Mouse (Mus musculus): ENCODE results near the gene Heatr5a. TPM values are rescaled to one million over a fixed set of nuclear protein-coding genes. Genes with fewer than 3 reads are reported as not detected.

The Heatr5a gene
- polyA plus RNA-seq, 1 experiment from 2014 or later = 4.4 TPM

- Histone ChIP-seq H3K4me2 (replicated peaks; ENCODE audit: low read depth) (no peak overlapping the region), H3K4me1 (replicated peaks; ENCODE audit: control insufficient read depth, insufficient read depth, low read length) (no peaks in the 10 kb centered on the region), H3K4me3 (ENCODE audit: low read depth, low read length) (no peak overlapping the region), H3K9me3 (ENCODE audit: control insufficient read depth) (no peaks in the 10 kb centered on the region), H3K27ac (ENCODE audit: low read depth, low read length) (peak overlapping the region; percentile 64), H3K27me3 (replicated peaks; ENCODE audit: control insufficient read depth, insufficient read depth, low read length) (no peaks in the 10 kb centered on the region), H3K9ac (ENCODE audit: low read depth, low read length) (no peak overlapping the region), H3K36me3 (ENCODE audit: control insufficient read depth, insufficient read depth) (peaks cover 16% of the 10 kb centered on the region; the same call in 1 of the 2 replicates)
- WGBS = 47% methylated on average over 1 of the region's 1 CpGs
- peak; percentile 77 for ATAC-seq
- no peak for TF ChIP-seq CTCF (IDR thresholded peaks at IDR 0.05; ENCODE audit: low read depth)
Observed at GRCm38 (mm10) chr12:51995738-51996536, 24.8 kb upstream of the Heatr5a start.

GRCm38 (mm10) chr12:51990629-51991028 is 19.5 kb upstream of the Heatr5a start:
- Histone ChIP-seq H3K27ac (ENCODE audit: low read depth, low read length) (no peak overlapping the region), H3K36me3 (ENCODE audit: control insufficient read depth, insufficient read depth) (no peaks in the 10 kb centered on the region; the same call in 1 of the 2 replicates), H3K9ac (ENCODE audit: low read depth, low read length) (no peak overlapping the region), H3K4me1 (replicated peaks; ENCODE audit: control insufficient read depth, insufficient read depth, low read length) (no peaks in the 10 kb centered on the region), H3K27me3 (replicated peaks; ENCODE audit: control insufficient read depth, insufficient read depth, low read length) (no peaks in the 10 kb centered on the region), H3K9me3 (ENCODE audit: control insufficient read depth) (no peaks in the 10 kb centered on the region), H3K4me2 (replicated peaks; ENCODE audit: low read depth) (no peak overlapping the region), H3K4me3 (ENCODE audit: low read depth, low read length) (no peak overlapping the region)
- ATAC-seq = no peak
- 87% methylated on average over 2 of the region's 2 CpGs for WGBS
- TF ChIP-seq CTCF (IDR thresholded peaks at IDR 0.05; ENCODE audit: low read depth) = no peak

- Histone ChIP-seq H3K4me3 (ENCODE audit: low read depth, low read length) (no peak overlapping the region), H3K27ac (ENCODE audit: low read depth, low read length) (no peak overlapping the region), H3K27me3 (replicated peaks; ENCODE audit: control insufficient read depth, insufficient read depth, low read length) (no peaks in the 10 kb centered on the region), H3K9ac (ENCODE audit: low read depth, low read length) (no peak overlapping the region), H3K36me3 (ENCODE audit: control insufficient read depth, insufficient read depth) (no peaks in the 10 kb centered on the region; the same call in 1 of the 2 replicates), H3K9me3 (ENCODE audit: control insufficient read depth) (no peaks in the 10 kb centered on the region), H3K4me2 (replicated peaks; ENCODE audit: low read depth) (no peak overlapping the region), H3K4me1 (replicated peaks; ENCODE audit: control insufficient read depth, insufficient read depth, low read length) (no peaks in the 10 kb centered on the region)
- ATAC-seq = no peak
- 80% methylated on average over 5 of the region's 5 CpGs for WGBS
- no peak for TF ChIP-seq CTCF (IDR thresholded peaks at IDR 0.05; ENCODE audit: low read depth)
Observed at GRCm38 (mm10) chr12:51988536-51988935, 17.4 kb upstream of the Heatr5a start.

- no peak overlapping the region for H3K4me2 ChIP-seq (replicated peaks; ENCODE audit: low read depth)
- no peak for ATAC-seq
Observed at GRCm38 (mm10) chr12:51985826-51986225, 14.7 kb upstream of the Heatr5a start.

GRCm38 (mm10) chr12:51985163-51985748 is 14.1 kb upstream of the Heatr5a start:
- H3K9ac ChIP-seq (ENCODE audit: low read depth, low read length) = no peak overlapping the region
- no peak overlapping the region for H3K27ac ChIP-seq (ENCODE audit: low read depth, low read length)
- no peak for ATAC-seq
- no peaks in the 10 kb centered on the region for H3K9me3 ChIP-seq (ENCODE audit: control insufficient read depth)
- H3K27me3 ChIP-seq (replicated peaks; ENCODE audit: control insufficient read depth, insufficient read depth, low read length) = no peaks in the 10 kb centered on the region
- H3K36me3 ChIP-seq (ENCODE audit: control insufficient read depth, insufficient read depth) = no peaks in the 10 kb centered on the region
- H3K4me3 ChIP-seq (ENCODE audit: low read depth, low read length) = no peak overlapping the region
- no peak for TF ChIP-seq CTCF (IDR thresholded peaks at IDR 0.05; ENCODE audit: low read depth)
- H3K4me2 ChIP-seq (replicated peaks; ENCODE audit: low read depth) = no peak overlapping the region
- 88% methylated on average over 3 of the region's 3 CpGs for WGBS
- no peaks in the 10 kb centered on the region for H3K4me1 ChIP-seq (replicated peaks; ENCODE audit: control insufficient read depth, insufficient read depth, low read length)

More at GRCm38 (mm10) chr12:51985826-51986225, 14.7 kb upstream of the Heatr5a start:
- Histone ChIP-seq H3K27me3 (replicated peaks; ENCODE audit: control insufficient read depth, insufficient read depth, low read length) (no peaks in the 10 kb centered on the region), H3K9ac (ENCODE audit: low read depth, low read length) (no peak overlapping the region), H3K36me3 (ENCODE audit: control insufficient read depth, insufficient read depth) (no peaks in the 10 kb centered on the region), H3K4me1 (replicated peaks; ENCODE audit: control insufficient read depth, insufficient read depth, low read length) (no peaks in the 10 kb centered on the region), H3K27ac (ENCODE audit: low read depth, low read length) (no peak overlapping the region), H3K4me3 (ENCODE audit: low read depth, low read length) (no peak overlapping the region), H3K9me3 (ENCODE audit: control insufficient read depth) (no peaks in the 10 kb centered on the region)
- 51% methylated on average over 4 of the region's 4 CpGs for WGBS
- no peak for TF ChIP-seq CTCF (IDR thresholded peaks at IDR 0.05; ENCODE audit: low read depth)

- H3K9ac ChIP-seq (ENCODE audit: low read depth, low read length) = no peak overlapping the region
- ATAC-seq = no peak
- H3K9me3 ChIP-seq (ENCODE audit: control insufficient read depth) = no peaks in the 10 kb centered on the region
- H3K4me1 ChIP-seq (replicated peaks; ENCODE audit: control insufficient read depth, insufficient read depth, low read length) = no peaks in the 10 kb centered on the region
- no peak overlapping the region for H3K4me3 ChIP-seq (ENCODE audit: low read depth, low read length)
- no peaks in the 10 kb centered on the region for H3K36me3 ChIP-seq (ENCODE audit: control insufficient read depth, insufficient read depth)
- 95% methylated on average over 1 of the region's 1 CpGs for WGBS
- TF ChIP-seq CTCF (IDR thresholded peaks at IDR 0.05; ENCODE audit: low read depth) = no peak
- no peaks in the 10 kb centered on the region for H3K27me3 ChIP-seq (replicated peaks; ENCODE audit: control insufficient read depth, insufficient read depth, low read length)
- H3K27ac ChIP-seq (ENCODE audit: low read depth, low read length) = no peak overlapping the region
- no peak overlapping the region for H3K4me2 ChIP-seq (replicated peaks; ENCODE audit: low read depth)
Observed at GRCm38 (mm10) chr12:51983625-51984024, 12.5 kb upstream of the Heatr5a start.
